Mouse (Mus musculus) large intestine, adult 2 months (tissue): ENCODE data around the gene Krt10. TPM values are rescaled to one million over a fixed set of nuclear protein-coding genes. Genes with fewer than 3 reads are reported as not detected.
A peak's percentile ranks its signal among the peaks of the same experiment; 100 is the strongest.

ENCODE experiments used
- DNase-seq: peaks from one replicate; pipeline ENCODE4 v3.0.0-alpha.2; 2012; ENCODE audit warnings: low read depth, low spot score
- WGBS: fragments of 180-500 bp; shearing (Covaris S2); methylation state at CpG from one replicate; pipeline ENCODE4 v1.1.7; 2018; 5-methylcytosine and 5-hydroxymethylcytosine counted together
- polyA plus RNA-seq: library from polyadenylated mRNA; depleted of rRNA; stranded (reverse); fragments of >200 nt; gene quantifications from 2 replicates; pipeline ENCODE4 v1.2.3, GENCODE M21; 2012; rRNA removed

Gene Krt10
- polyA plus RNA-seq, 1 experiment = 0.84 TPM

DNA sequence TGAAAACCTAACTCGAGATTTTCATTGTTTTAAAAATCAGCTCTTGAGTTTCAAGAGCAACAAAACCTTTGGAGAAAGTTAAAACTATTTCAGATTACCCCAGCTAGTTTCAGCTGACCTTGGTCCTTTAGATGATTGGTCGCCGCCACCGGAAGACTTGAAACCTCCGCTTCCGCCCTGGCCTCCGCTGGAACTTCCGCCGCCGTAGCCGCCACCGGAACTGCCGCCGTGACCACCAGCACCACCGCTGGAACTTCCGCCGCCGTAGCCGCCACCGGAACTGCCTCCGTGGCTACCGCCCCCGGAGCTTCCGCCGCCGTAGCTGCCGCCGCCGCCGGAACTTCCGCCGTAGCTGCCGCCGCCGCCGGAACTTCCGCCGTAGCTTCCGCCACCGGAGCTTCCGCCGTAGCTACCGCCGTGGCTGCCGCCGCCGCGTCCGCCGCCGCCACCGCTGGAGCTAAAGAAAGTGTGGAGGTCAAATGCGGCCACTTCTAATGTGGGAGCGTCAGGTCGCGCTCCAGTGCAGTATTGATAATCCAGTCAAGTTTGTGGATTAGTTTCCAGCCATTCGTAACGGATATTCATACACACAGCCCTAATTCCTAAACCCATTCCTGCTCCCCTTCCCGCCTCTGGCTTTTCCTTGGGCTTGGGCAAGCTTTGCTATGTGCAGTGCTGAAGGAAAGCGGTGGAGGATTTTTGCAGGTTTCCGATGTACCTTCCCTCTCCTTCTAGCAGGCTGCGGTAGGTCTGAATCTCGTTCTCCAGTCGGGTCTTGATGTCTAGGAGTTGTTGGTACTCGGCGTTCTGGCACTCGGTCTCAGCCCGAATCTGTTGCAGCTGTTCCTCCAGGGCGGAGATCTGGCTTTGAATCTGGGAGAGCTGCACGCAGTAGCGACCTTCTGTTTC is 3.1 kb downstream of the Krt10 start:
- DNase-seq = peak; percentile 29

DNA sequence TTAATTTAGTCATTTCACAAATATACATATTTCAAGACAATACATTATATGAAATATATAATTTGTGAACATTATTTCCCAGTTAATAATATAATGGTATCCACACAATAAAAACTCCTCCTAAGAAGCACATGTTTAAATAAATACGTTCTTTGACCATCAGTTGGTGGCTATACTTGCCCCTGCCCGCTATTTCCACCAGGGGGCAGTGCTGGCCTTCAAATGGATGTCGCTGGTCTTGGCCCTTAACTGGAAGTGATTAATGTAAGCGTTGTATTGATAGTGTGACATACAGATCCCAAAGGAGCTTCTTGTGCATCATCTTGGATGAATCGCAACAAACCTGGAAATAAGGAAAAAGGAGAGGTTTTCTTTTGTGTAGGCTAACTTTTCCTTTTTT is 9.6 kb downstream of the Krt10 start:
- peak; percentile 51 for DNase-seq
- 7% methylated on average over 5 of the region's 5 CpGs for WGBS

More for the DNA sequence above, 3.1 kb downstream of the Krt10 start:
- WGBS = under 1% methylated on average over 71 of the region's 71 CpGs

DNA sequence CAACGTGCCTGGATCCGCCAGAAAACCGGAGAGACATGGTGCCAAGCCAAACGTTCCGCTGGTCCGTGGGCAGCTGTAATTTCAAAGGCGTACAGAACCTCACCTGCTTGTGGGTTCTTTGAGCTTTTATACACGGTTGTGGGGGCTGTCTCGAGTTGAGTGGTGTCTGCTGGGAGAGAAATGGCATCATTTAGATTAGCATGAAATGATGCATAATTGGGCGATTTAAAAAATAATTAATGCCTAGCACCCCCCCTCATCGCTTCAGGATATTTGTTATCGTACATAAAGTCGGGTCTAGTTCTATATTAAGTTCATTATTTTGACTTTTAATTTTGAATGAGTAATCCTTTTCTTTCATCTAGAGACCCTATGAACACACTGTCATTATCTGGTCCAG is 14.4 kb downstream of the Krt10 start, which contains the start of gene Krt28:
TSS of gene Krt28 (minus strand) at position 101 of the 400 bp plus-strand sequence.
- DNase-seq = no peak
- 78% methylated on average over 13 of the region's 13 CpGs for WGBS

- 84% methylated on average over 8 of the region's 8 CpGs for WGBS
- no peak for DNase-seq
Observed at GRCm38 (mm10) chr11:99369853-99370451, 19.2 kb downstream of the Krt10 start.

DNA sequence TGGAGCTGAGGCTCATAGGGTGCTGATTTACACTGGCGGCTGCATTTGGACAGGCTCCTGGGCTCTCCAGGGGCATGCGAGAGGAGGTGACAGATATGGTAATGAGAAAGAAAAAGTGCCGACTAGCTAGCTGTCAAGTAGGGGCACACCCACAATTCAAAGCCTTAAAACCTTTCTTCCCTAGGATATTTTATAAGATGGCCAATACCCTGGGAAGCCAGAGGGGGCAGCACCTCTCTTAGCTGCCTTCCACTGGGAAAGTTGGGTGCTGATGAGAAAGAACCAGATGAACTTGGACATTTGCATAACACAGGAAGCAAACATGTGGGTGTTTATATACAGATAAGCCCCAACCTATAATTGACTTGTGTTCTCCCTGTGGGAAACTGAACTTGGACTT is 19.9 kb downstream of the Krt10 start:
- no peak for DNase-seq
- 13% methylated on average over 3 of the region's 3 CpGs for WGBS

GRCm38 (mm10) chr11:99366791-99367190 is 22.4 kb downstream of the Krt10 start:
- no peak for DNase-seq
- WGBS = 34% methylated on average over 10 of the region's 10 CpGs

DNA sequence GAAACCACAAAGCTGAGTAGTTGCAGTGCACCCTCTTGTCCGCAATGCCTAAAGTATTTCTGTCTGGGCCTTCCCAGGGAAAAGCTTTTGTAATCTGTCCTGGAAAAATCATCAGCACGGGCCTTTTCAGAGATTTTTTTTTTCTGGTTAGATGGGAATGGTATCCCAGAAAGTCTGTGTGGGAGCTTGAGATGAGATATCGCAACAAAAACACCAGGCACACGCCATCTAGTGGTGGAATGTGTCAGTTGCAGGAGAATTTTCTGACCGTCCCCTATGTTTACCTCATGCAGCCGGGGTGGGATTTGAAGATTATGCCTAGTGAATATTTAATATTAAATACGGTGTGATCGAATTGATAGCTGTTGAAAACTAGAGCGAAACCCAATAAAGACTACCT is 24.8 kb downstream of the Krt10 start:
- WGBS = 17% methylated on average over 9 of the region's 9 CpGs
- DNase-seq = no peak

DNA sequence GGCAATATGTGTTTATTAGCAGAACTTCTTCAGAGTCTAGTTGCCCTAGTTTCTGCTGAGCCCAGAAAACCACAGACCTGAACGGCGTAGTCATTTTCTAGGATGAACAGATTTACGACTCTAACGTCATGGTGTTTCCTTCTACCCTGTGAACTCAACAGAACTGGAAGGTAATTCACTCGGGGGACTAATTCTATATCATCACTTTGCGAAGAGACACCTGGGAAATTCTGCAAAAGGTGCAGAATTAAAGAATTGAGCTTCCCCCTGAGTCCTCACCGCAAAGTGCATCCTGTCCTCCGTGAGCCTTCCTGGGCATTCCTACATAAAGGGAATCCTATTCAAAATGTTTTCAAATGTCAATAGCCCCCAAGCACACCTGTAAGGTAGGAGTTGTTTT is 27.7 kb downstream of the Krt10 start:
- WGBS = 44% methylated on average over 8 of the region's 8 CpGs
- DNase-seq = no peak

GRCm38 (mm10) chr11:99351004-99351403 is 38.2 kb downstream of the Krt10 start, which contains the start of gene Krt27:
Gene Krt27, minus strand, starts transcription at chr11:99351104.
- 52% methylated on average over 12 of the region's 12 CpGs for WGBS
- DNase-seq = no peak

- no peak for DNase-seq
- 70% methylated on average over 11 of the region's 11 CpGs for whole genome bisulfite sequencing
Observed at GRCm38 (mm10) chr11:99339299-99339847, 49.8 kb downstream of the Krt10 start.

- no peak for DNase-seq
- 88% methylated on average over 11 of the region's 11 CpGs for WGBS
Observed at GRCm38 (mm10) chr11:99337866-99338265, 51.3 kb downstream of the Krt10 start, which contains the start of gene Krt26. Gene Krt26, minus strand, starts transcription at chr11:99337966.

Other genes starting within 250 kb of the Krt10 start
- gene Ccr7, start 234.3 kb downstream of the Krt10 start, polyA plus RNA-seq = 5.8 and 7.7 TPM in 2 replicates
- 16.6 and 17.2 TPM in 2 replicates for gene Smarce1, start 158.3 kb downstream of the Krt10 start, polyA plus RNA-seq
- gene Krt222, start 145.3 kb downstream of the Krt10 start, polyA plus RNA-seq = 0.36 and 0.48 TPM in 2 replicates
- not detected in 2 replicates for gene Krt24, start 104.1 kb downstream of the Krt10 start, polyA plus RNA-seq
- not detected in 2 replicates for gene Krt25, start 66.4 kb downstream of the Krt10 start, polyA plus RNA-seq
- gene Krt26, start 51.4 kb downstream of the Krt10 start, polyA plus RNA-seq = not detected in 2 replicates
- gene Krt27, start 38.3 kb downstream of the Krt10 start, polyA plus RNA-seq = not detected in 2 replicates
- 0.06 TPM in 1 of 2 replicates, not detected in the other for gene Krt28, start 14.5 kb downstream of the Krt10 start, polyA plus RNA-seq
- 3.9 and 4.5 TPM in 2 replicates for gene Krt12, start 32.9 kb upstream of the Krt10 start, polyA plus RNA-seq
- gene Krt20, start 48.8 kb upstream of the Krt10 start, polyA plus RNA-seq = 409 and 926 TPM in 2 replicates
- 1.0 and 2.8 TPM in 2 replicates for gene Krt23, start 103.8 kb upstream of the Krt10 start, polyA plus RNA-seq
- gene Krt39, start 132.0 kb upstream of the Krt10 start, polyA plus RNA-seq = not detected in 2 replicates
- not detected in 2 replicates for gene Krt40, start 153.8 kb upstream of the Krt10 start, polyA plus RNA-seq
- gene Krtap3-3, start 161.5 kb upstream of the Krt10 start, polyA plus RNA-seq = not detected in 2 replicates
- not detected in 2 replicates for gene Krtap3-2, start 167.5 kb upstream of the Krt10 start, polyA plus RNA-seq
- not detected in 2 replicates for gene Gm11939, start 170.1 kb upstream of the Krt10 start, polyA plus RNA-seq
- 0.30 and 0.55 TPM in 2 replicates for gene Krtap3-1, start 177.3 kb upstream of the Krt10 start, polyA plus RNA-seq
- gene Krtap1-5, start 191.7 kb upstream of the Krt10 start, polyA plus RNA-seq = not detected in 2 replicates
- gene Krtap1-4, start 194.3 kb upstream of the Krt10 start, polyA plus RNA-seq = not detected in 2 replicates
- gene Krtap1-3, start 202.0 kb upstream of the Krt10 start, polyA plus RNA-seq = not detected in 2 replicates
- not detected in 2 replicates for gene Krtap9-3, start 208.7 kb upstream of the Krt10 start, polyA plus RNA-seq
- gene Gm11938, start 213.9 kb upstream of the Krt10 start, polyA plus RNA-seq = 0.21 TPM in 1 of 2 replicates, not detected in the other
- not detected in 2 replicates for gene Gm11937, start 220.8 kb upstream of the Krt10 start, polyA plus RNA-seq
- 0.22 TPM in 1 of 2 replicates, not detected in the other for gene Krtap2-4, start 225.5 kb upstream of the Krt10 start, polyA plus RNA-seq
- gene Gm11562, start 231.1 kb upstream of the Krt10 start, polyA plus RNA-seq = 0.26 TPM in 1 of 2 replicates, not detected in the other
- not detected in 2 replicates for gene Krtap4-1, start 238.9 kb upstream of the Krt10 start, polyA plus RNA-seq
- gene Krtap4-2, start 245.7 kb upstream of the Krt10 start, polyA plus RNA-seq = not detected in 2 replicates